Mouse (Mus musculus) Patski (cell line): ENCODE measurements around the gene Tsc22d3. TPM values are rescaled to one million over a fixed set of nuclear protein-coding genes. Genes with fewer than 3 reads are reported as not detected.

ENCODE experiments used
- ATAC-seq: fragments of 100-300 bp; one replicate; pipeline ENCODE4 v1.8.0; 2021
- CTCF ChIA-PET: fragments of 350-600 bp; sonication (Branson Sonifier 250); formaldehyde crosslinking; loops from one replicate; lab custom pipeline; 2022; ENCODE audit warnings: inconsistent platforms; lab: Charles Lee
- POLR2A ChIA-PET: fragments of 350-600 bp; sonication (Branson Sonifier 250); formaldehyde crosslinking; loops from one replicate; lab custom pipeline; 2022; ENCODE audit warnings: antibody characterized with exemption, inconsistent platforms; lab: Charles Lee
- DNase-seq: peaks from one replicate; pipeline ENCODE4 v3.0.0-alpha.2; 2011; ENCODE audit warnings: low read depth, low spot score
- H3K27me3 ChIP-seq: fragments of 371-371 bp; one replicate; pipeline ENCODE4 v1.5.1; 2021
- CTCF ChIP-seq: fragments of 100-300 bp; IDR thresholded peaks from one replicate; pipeline ENCODE4 v1.5.1; 2021
- in situ Hi-C: fragments of 300-500 bp; cut with MboI; formaldehyde crosslinking; loops from 3 replicates; pipeline ENCODE4 v1.11.1; 2018; ENCODE audit warnings: low pct_unique_long_range_greater_than_20kb, mixed read lengths
- polyA plus RNA-seq: library from polyadenylated mRNA; unstranded; gene quantifications from one replicate; pipeline ENCODE4 v1.2.3, GENCODE M21; 2021

Tsc22d3 gene
- 29.6 TPM for polyA plus RNA-seq

GRCm38 (mm10) chrX:140600410-140601109 is at the start of gene Tsc22d3:
Gene Tsc22d3, minus strand, starts transcription at chrX:140600659.
- DNase-seq (peak; percentile 17), ATAC-seq (no peak)
- in situ Hi-C loops, result loop anchor here (5.0 kb wide), 1 partner anchor 108 kb away; no protein-coding TSS in a partner anchor
- CTCF ChIA-PET, result interaction anchor here (0.9 to 1.7 kb wide), 7 partner anchors 11 to 122 kb away, joined by 3 to 7 read pairs (median 4); no protein-coding TSS in a partner anchor
- no peak for TF ChIP-seq CTCF
- POLR2A ChIA-PET, result interaction anchor here (0.5 kb wide), 1 partner anchor 172 kb away, joined by 4 read pairs; no protein-coding TSS in a partner anchor
- H3K27me3 ChIP-seq, result peaks cover 10% of the 10 kb centered on the region

GRCm38 (mm10) chrX:140639592-140639991 is 39.1 kb upstream of the Tsc22d3 start:
- in situ Hi-C loops, result no loop called here
- DNase-seq (no peak), ATAC-seq (no peak)
- CTCF ChIA-PET, result interaction anchor here (1.0 kb wide), 1 partner anchor 13 kb away, joined by 3 read pairs; no protein-coding TSS in a partner anchor
- TF ChIP-seq CTCF, result no peak
- peaks cover 23% of the 10 kb centered on the region for H3K27me3 ChIP-seq
- POLR2A ChIA-PET, result no interaction called here

- in situ Hi-C loops, result no loop called here
- ChIA-PET CTCF (no interaction called here), POLR2A (no interaction called here)
- peaks cover 18% of the 10 kb centered on the region for H3K27me3 ChIP-seq
- no peak for DNase-seq
- TF ChIP-seq CTCF, result no peak
- ATAC-seq, result no peak
Observed at GRCm38 (mm10) chrX:140638028-140638427, 37.6 kb upstream of the Tsc22d3 start.

- no peak for ATAC-seq
- POLR2A ChIA-PET, result no interaction called here
- DNase-seq, result no peak
- in situ Hi-C loops, result no loop called here
- H3K27me3 ChIP-seq, result no peaks in the 10 kb centered on the region
- TF ChIP-seq CTCF, result no peak
- CTCF ChIA-PET, result no interaction called here
Observed at GRCm38 (mm10) chrX:140624875-140625594, 24.6 kb upstream of the Tsc22d3 start.

GRCm38 (mm10) chrX:140609938-140610337 is 9.5 kb upstream of the Tsc22d3 start:
- POLR2A ChIA-PET, result no interaction called here
- CTCF ChIA-PET, result no interaction called here
- TF ChIP-seq CTCF, result no peak
- in situ Hi-C loops, result no loop called here
- no peak for ATAC-seq
- peaks cover 28% of the 10 kb centered on the region for H3K27me3 ChIP-seq
- no peak for DNase-seq

- CTCF ChIA-PET, result interaction anchor here (1.6 kb wide), 1 partner anchor 110 kb away, joined by 6 read pairs; no protein-coding TSS in a partner anchor
Observed at GRCm38 (mm10) chrX:140601884-140602283, 1.4 kb upstream of the Tsc22d3 start.

GRCm38 (mm10) chrX:140601311-140601710 is 852 bp upstream of the Tsc22d3 start:
- peaks cover 11% of the 10 kb centered on the region for H3K27me3 ChIP-seq
- CTCF ChIA-PET, result interaction anchor here (0.9 to 1.7 kb wide), 5 partner anchors 47 to 121 kb away, joined by 3 to 7 read pairs (median 4); no protein-coding TSS in a partner anchor
- TF ChIP-seq CTCF, result no peak
- POLR2A ChIA-PET, result no interaction called here
- ATAC-seq (no peak), DNase-seq (no peak)
- in situ Hi-C loops, result loop anchor here (5.0 kb wide), 1 partner anchor 109 kb away; no protein-coding TSS in a partner anchor

More at GRCm38 (mm10) chrX:140601884-140602283, 1.4 kb upstream of the Tsc22d3 start:
- no peak for TF ChIP-seq CTCF
- in situ Hi-C loops, result loop anchor here (5.0 kb wide), 1 partner anchor 110 kb away; no protein-coding TSS in a partner anchor
- POLR2A ChIA-PET, result no interaction called here
- DNase-seq (no peak), ATAC-seq (no peak)
- peaks cover 12% of the 10 kb centered on the region for H3K27me3 ChIP-seq

- TF ChIP-seq CTCF, result no peak
- H3K27me3 ChIP-seq, result peaks cover 10% of the 10 kb centered on the region
- in situ Hi-C loops, result loop anchor here (5.0 kb wide), 1 partner anchor 107 kb away; no protein-coding TSS in a partner anchor
- peak; percentile 48 for ATAC-seq
- no peak for DNase-seq
- CTCF ChIA-PET, result interaction anchor here (0.9 to 1.7 kb wide), 6 partner anchors 11 to 123 kb away, joined by 3 to 7 read pairs (median 4); no protein-coding TSS in a partner anchor
- POLR2A ChIA-PET, result interaction anchor here (0.5 kb wide), 1 partner anchor 171 kb away, joined by 4 read pairs; no protein-coding TSS in a partner anchor
Observed at GRCm38 (mm10) chrX:140599561-140600409, 674 bp downstream of the Tsc22d3 start.

GRCm38 (mm10) chrX:140598850-140599560 is 1.5 kb downstream of the Tsc22d3 start:
- ChIA-PET POLR2A (no interaction called here), CTCF (interaction anchor here (0.8 to 1.8 kb wide), 4 partner anchors 13 to 107 kb away, joined by 3 to 7 read pairs (median 4); no protein-coding TSS in a partner anchor)
- in situ Hi-C loops, result no loop called here
- DNase-seq (no peak), ATAC-seq (peak; percentile 88)
- H3K27me3 ChIP-seq, result peaks cover 5% of the 10 kb centered on the region
- no peak for TF ChIP-seq CTCF
